Mouse (Mus musculus) kidney, adult 2 months (tissue): ENCODE data around the gene Zfp568.

Experiments
- CTCF ChIP-seq: fragments of 200-500 bp; conservative IDR thresholded peaks from 2 replicates; pipeline ENCODE4 v1.5.1; 2011; ENCODE audit warnings: low read depth, mild to moderate bottlenecking, control low read depth, low read length, moderate library complexity, mixed read lengths; ENCODE audit not compliant: insufficient read depth, insufficient read length
- POLR2A ChIP-seq: fragments of 200-500 bp; IDR thresholded peaks from one replicate; pipeline ENCODE4 v1.6.1; 2011; ENCODE audit warnings: low read depth, low read length, control low read depth

DNA sequence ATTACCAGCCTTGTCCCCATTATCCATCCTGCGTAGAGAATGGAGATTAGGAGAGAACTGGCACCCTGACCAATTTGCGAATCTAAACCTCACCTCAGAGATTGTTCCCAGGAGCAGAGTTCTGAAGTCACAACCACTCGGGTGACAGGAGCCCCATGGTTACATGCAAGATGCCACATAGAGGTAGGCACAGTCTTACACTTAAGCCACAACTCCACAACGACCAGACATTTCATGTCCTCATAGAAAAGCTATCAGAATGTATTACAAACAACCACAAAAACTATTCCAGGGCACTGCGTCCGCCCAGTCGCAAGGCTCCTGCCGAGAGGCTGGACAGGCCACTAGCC, 440 bp upstream of the Zfp568 start:
- TF ChIP-seq CTCF (no peak), POLR2A (no peak)
